Mouse (Mus musculus) layer of hippocampus, adult 11-12 months (tissue): ENCODE data around the gene Anxa6.

Experiments used
- DNase-seq: peaks from one replicate; pipeline ENCODE4 v3.0.0; 2022; ENCODE audit warnings: low spot score

Anxa6 gene

DNA sequence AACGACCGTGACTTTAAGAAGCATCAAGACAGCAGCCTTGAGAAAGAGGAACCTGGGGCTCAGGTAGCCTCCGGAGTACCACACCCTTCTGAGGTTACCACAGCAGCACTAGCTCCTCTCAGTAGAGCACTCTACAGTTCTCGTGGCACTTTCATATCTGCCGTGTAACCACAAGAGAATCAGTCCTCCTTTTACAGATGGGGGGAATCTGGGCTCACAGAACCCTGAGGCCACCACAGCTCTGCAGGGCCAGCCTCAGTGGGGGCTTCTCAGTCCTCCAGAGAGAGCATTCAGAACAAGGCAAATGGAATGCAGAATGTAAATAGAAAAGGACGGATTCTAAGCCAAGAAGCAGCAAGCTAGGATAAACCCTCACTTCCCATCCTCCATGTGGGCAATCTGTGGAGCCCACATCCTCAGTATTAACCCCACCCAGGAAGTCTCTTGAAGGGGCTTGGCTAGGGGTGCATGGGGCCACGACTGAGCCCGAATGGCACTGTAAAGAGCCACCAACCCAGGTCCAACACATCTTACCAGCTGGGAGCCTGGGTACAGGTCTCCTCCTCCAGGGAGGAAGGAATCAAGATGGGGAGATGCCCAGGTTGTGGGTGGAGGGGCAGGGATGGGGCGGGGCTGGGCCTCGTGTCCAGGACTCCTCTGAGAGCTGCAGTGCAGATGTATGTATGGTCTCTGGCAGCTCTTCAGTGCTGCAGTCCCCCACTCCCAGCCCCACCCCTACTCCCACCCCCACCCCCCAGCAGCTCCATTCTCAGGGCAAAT lies 1.8 kb downstream of the Anxa6 start:
- no peak for DNase-seq

DNA sequence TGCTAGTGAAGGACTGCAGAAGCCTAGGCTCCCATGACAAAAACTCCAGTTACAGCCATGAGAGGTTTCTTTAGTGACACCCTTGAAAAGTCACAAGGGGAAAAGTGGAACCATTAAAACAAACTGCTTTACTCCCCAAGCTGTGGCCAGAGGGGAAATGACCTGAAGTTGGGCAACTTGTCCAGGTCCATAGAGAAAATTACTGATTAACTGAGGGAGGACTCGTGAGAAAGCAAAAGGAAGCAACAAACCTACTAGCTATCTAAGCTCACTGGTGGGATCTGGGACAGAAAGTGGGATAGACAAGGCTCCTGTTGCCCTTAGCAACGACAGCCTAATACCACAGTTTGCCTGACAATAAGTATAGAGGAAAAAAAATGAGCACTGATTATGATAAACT lies 4.7 kb downstream of the Anxa6 start:
- no peak for DNase-seq

- DNase-seq, result no peak
These were observed 5.9 kb downstream of the Anxa6 start for GRCm38 (mm10) chr11:55027204-55027855.

- DNase-seq, result no peak
These were observed 7.3 kb downstream of the Anxa6 start for GRCm38 (mm10) chr11:55025896-55026295.

DNA sequence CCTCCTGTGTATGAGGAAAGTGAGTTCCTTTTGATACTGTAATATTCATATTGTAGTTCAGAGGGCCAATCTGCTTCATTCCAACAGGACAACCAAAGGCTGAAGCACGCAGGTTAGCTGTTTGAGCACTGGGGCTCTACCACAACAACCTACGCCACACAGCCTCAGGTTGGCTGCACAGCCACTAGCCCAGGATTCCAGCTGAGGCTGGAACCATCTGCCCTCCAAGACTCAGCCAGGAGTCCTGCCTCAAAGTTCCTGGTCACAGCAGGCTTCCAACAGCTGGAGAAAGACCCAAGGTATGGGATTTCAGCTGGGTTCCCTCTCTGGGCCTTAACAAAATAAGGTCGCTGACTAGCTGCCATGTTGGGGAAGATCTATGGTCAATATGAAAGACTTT lies 9.7 kb downstream of the Anxa6 start:
- no peak for DNase-seq

DNA sequence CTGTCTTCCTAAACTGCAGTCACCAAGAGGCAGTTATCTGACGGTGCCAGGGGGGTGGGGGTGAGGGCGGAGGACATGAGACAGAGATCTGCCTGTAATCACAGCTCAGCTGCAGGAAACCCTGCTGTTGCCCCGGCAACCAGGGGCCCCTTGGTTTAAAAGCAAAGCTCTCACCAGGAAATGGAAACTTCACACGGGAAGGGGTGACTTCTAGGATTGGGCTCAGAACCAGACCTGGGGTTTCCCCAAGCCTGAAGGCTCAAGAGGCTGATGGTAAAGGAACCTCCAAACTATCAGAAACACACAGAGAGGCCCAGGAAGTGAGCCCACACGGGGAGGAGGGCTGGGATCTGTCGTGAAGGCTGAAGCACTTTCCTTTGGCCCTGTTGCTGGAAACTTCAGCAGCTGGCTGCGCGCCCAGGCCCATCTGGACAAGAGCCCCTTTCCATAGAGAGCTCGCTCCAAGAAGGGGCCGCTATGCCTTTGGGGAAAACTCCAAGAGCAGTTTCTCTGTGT lies 10.1 kb downstream of the Anxa6 start:
- DNase-seq, result peak; percentile 66

- no peak for DNase-seq
These were observed 10.7 kb downstream of the Anxa6 start for GRCm38 (mm10) chr11:55022508-55022907.

DNA sequence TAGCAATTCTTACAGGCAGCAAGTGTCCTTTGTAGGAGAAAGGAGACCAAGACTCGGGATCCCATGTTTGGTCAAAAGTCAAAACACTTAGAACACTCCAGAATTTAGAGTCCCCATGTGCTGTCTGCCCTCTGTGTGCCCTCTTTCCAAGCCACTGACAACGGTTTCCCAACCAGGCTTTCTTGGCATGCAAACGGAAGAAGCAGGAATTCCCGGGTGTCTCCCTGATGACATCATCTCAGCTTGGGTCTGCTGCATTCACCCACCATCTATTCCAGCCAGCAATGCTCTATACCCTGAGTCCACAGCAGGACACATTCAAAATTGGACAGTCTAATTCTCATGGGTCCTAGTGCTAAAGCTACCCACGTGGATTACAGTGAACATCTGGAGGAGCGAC lies 11.4 kb downstream of the Anxa6 start:
- no peak for DNase-seq

DNA sequence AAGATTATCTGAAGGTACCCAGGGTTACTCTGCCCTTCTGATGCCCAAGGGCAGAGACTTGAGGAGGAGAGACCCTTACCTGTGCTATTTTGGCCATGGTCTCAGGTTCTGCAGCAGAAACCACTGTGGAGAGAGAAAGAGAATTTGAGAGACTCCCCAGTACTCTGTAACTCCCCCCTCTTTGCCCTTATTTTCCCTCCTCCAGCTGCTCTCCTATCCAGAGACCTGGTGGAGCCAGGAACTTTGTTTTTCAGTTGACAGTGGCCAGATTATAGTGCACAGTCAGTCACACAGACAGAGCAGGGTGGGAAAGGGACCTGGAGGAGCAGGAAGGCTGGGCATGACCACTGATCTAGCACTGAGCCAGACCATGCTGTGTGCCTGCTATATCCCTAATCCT lies 11.8 kb downstream of the Anxa6 start:
- no peak for DNase-seq

GRCm38 (mm10) chr11:55019711-55020110 lies 13.5 kb downstream of the Anxa6 start:
- DNase-seq, result no peak

DNA sequence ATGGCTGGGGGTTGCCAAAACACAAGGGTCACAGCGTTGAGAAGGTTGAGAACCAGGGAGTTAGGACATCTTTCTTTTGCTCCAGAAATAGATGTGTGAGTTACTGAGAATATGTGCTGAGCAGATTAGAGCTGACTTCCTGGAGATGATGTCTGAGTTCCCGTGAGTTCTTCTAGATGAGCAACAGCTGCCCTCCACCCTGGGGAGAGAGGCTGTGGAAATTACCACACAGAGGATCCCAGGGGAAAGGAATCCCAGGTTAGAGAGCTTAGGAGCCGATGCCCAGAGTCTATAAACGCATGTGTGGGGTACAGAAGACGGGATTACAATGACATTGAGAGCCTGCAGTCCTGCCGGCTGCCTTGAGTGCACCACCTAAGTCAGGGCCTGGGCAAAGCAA lies 15.2 kb downstream of the Anxa6 start:
- no peak for DNase-seq

GRCm38 (mm10) chr11:55017201-55017600 lies 16.0 kb downstream of the Anxa6 start:
- DNase-seq, result no peak

DNA sequence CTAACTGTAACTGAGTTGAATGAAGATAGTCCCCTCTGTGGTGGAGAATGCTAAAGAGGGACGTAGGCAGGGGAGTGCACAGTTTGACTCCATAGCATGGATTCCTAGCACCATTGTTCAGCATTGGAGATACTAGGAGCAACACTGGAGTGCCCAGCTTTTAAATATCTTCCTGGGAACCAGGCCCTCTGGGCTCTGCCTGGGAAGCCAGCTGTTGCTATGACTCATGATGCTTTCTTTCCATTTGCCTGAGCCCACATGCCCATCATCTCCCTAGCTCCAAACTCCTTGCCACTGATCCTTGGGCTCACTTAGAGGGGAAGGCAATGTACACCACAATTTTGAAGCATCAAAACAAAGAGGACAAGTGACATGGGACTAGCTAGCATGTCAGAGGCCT lies 16.5 kb downstream of the Anxa6 start:
- no peak for DNase-seq

DNA sequence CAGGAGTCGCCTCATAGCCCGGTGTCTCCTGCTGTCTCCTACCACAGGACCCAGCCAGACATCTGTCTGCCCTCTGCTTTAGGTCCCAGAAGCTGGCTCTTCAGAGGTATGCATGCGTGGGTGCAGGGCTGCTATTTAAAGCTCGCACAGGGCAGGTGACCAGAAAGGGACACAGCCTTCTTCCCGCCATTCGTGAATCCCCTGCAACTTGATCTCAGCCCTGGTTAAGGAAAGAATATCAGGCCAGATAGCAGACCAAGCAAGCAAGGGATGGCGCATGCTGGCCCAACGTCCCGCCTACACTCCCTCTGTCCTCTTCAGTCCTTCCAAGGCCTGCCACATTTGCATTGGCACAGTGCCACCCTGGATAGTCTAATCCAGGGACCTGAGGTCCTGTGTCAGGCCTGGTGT lies 17.4 kb downstream of the Anxa6 start:
- DNase-seq, result peak; percentile 46

- DNase-seq, result no peak
These were observed 18.0 kb downstream of the Anxa6 start for GRCm38 (mm10) chr11:55015264-55015663.

DNA sequence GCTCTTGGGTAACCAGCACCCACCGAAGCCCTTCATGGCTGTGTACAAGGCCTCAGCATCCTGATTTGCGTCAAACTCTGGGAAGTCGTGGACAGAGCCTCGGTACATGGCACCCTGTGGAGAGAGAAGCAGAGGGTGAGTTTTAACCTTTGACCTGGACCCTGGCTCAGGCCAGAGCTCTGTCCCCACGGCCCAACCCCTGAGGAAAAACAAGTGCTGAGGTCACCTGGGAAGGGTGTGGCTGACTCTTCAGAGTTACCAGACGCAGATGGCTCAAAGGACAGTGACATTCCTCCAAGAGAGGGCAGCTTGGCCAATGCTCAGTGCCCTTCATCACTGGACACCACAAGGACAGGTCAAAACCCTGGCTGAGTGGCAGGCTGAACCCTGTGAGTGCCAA lies 19.4 kb downstream of the Anxa6 start:
- no peak for DNase-seq

- no peak for DNase-seq
These were observed 20.4 kb downstream of the Anxa6 start for GRCm38 (mm10) chr11:55012551-55013521.

GRCm38 (mm10) chr11:55011440-55011839 lies 21.8 kb downstream of the Anxa6 start:
- DNase-seq, result no peak

DNA sequence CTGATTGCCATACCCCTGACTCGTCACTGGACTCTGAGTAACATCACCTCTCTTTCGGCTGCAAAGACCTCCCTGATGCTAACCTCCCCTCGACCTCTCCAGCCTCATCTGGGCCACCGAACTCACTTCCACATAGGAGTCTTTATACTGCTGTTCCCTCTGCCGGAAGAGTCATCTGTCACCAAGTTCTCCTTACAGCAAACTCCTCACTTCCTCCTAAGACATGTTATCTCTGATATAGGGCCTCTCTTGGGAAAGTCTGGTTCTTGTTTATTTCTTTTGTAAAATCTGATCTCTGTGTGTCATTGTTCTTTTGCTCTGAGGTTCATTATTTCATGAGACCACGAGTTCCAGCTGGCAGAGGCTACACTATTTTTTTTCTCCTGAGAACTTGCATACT lies 25.0 kb downstream of the Anxa6 start:
- DNase-seq, result no peak

- no peak for DNase-seq
These were observed 27.6 kb downstream of the Anxa6 start for GRCm38 (mm10) chr11:55005684-55006083.

GRCm38 (mm10) chr11:55004970-55005502 lies 28.2 kb downstream of the Anxa6 start:
- DNase-seq, result no peak

- no peak for DNase-seq
These were observed 34.5 kb downstream of the Anxa6 start for GRCm38 (mm10) chr11:54998708-54999107.
